Mouse (Mus musculus) lung, adult 18-20 months (tissue): ENCODE measurements around the gene Abcg3.
A peak's percentile ranks its signal among the peaks of the same experiment; 100 is the strongest.
"Not testable (repeated sequence)": the region's sequence is repeated elsewhere in the genome, so short reads cannot be mapped to it uniquely, and the experiment has no call there.

ENCODE experiments used
- DNase-seq, 2 experiments: peaks; one replicate each; pipeline ENCODE4 v3.0.0; 2022; ENCODE audit warnings: mixed read lengths in 2 of 2

The Abcg3 gene

GRCm38 (mm10) chr5:104982535-104982934 is at the start of gene Abcg3:
Gene Abcg3 (minus strand): TSS chr5:104982718.
- DNase-seq = peak in 1 of 2 experiments; percentile 8

GRCm38 (mm10) chr5:105012551-105012950 is 30.0 kb upstream of the Abcg3 start:
- no peak for DNase-seq

- no peak for DNase-seq
Measured at GRCm38 (mm10) chr5:105011570-105011969, 29.1 kb upstream of the Abcg3 start.

GRCm38 (mm10) chr5:105010376-105010775 is 27.9 kb upstream of the Abcg3 start:
- no peak for DNase-seq

GRCm38 (mm10) chr5:104989411-104989810 is 6.9 kb upstream of the Abcg3 start:
- no peak for DNase-seq

- peak; percentile 7 to 38 for DNase-seq
Measured at GRCm38 (mm10) chr5:104988000-104988399, 5.5 kb upstream of the Abcg3 start.

GRCm38 (mm10) chr5:104986706-104987105 is 4.2 kb upstream of the Abcg3 start:
- peak in 1 of 2 experiments; percentile 50 for DNase-seq

- no peak for DNase-seq
Measured at GRCm38 (mm10) chr5:104979040-104979513, 3.4 kb downstream of the Abcg3 start.

- DNase-seq = peak; percentile 5 to 18
Measured at GRCm38 (mm10) chr5:104958141-104958793, 24.3 kb downstream of the Abcg3 start.

- DNase-seq = no peak
Measured at GRCm38 (mm10) chr5:104955208-104955607, 27.3 kb downstream of the Abcg3 start.

- no peak for DNase-seq
Measured at GRCm38 (mm10) chr5:104946951-104947350, 35.6 kb downstream of the Abcg3 start.

- no peak for DNase-seq
Measured at GRCm38 (mm10) chr5:104934148-104934547, 48.4 kb downstream of the Abcg3 start.

- not testable (repeated sequence) for DNase-seq
Measured at GRCm38 (mm10) chr5:104906556-104906955, 76.0 kb downstream of the Abcg3 start.
